Mouse (Mus musculus) heart, postnatal 10 days (tissue): ENCODE results near the gene Usp4. TPM values are rescaled to one million over a fixed set of nuclear protein-coding genes. Genes with fewer than 3 reads are reported as not detected.
"Not testable (repeated sequence)": the region's sequence is repeated elsewhere in the genome, so short reads cannot be mapped to it uniquely, and the experiment has no call there.

Experiments used
- DNase-seq, 2 experiments: peaks; one replicate each; pipeline ENCODE4 v3.0.0; 2021
- intact Hi-C: fragments of 180-260 bp; cut with DNase I; formaldehyde crosslinking; loops from one replicate; pipeline ENCODE4 v1.15.1; 2025
- total RNA-seq, 2 experiments: library from RNA; stranded (reverse); gene quantifications; 2 replicates each; pipeline ENCODE4 v1.2.3; 2021

Gene Usp4
- total RNA-seq = 10 to 100 TPM; 94.3 to 95.7 TPM

DNA sequence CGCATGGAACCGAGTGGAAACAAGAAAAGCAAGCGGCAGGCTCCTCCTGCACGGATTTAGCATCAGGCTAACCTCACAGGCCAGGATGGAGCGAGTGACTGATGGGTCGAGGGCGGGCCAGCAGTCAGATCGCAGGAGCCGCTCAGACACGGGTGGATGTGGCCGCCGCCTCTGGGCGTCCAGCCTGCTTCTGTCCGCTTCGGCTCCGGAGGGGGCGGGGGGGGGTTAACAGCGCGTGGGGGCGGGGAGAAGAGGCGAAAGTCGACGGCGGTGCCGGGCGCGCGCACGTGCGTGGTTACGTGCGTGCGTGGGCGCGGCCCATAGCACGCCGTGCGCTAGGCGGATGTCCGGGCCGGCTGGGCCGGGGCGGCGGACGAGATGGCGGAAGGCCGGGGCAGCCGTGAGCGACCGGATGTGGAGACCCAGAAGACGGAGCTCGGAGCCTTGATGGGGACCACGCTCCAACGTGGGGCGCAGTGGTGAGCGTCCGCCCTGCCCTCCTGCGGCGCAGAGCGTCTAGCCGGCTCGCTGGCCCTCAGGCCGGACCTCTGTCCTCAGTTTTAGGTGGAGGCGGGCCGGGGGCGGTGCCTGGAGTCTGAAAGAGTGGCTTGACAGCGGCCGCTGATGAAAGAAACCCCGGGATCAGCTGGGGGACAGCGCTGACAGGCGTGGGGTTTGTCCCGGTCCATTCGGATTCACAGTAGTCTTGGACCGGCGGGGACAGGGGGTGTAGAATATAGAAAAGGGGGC is at the start of gene Usp4:
Gene Usp4 (plus strand): TSS at position 314 of the 750 bp plus-strand sequence.
- DNase-seq = peak; percentile 91 to 92
- intact Hi-C loops = no loop called here

DNA sequence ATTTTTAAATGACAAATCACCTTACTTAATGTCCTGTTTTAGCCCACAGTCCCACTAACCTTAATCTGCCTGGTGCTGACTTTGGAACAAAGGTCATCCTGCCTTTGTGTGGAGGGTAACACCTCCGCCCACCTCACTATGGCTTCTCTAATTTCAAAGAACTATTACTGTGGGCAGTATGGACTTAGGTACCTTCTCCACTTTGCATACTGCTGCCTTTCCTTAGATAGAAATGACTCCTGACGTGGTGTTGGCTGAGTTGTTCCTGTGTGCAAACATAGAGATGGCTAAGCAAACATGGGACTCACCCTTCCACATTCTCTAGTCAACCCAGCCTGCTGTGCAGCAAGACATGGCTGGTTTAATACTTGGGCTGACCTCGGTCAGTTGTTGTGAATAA is 45.8 kb upstream of the Usp4 start:
- intact Hi-C loops = no loop called here
- no peak for DNase-seq

- intact Hi-C loops = no loop called here
- DNase-seq = peak in 1 of 2 experiments; percentile 27
Observed at GRCm38 (mm10) chr9:108304716-108305115, 42.9 kb upstream of the Usp4 start.

DNA sequence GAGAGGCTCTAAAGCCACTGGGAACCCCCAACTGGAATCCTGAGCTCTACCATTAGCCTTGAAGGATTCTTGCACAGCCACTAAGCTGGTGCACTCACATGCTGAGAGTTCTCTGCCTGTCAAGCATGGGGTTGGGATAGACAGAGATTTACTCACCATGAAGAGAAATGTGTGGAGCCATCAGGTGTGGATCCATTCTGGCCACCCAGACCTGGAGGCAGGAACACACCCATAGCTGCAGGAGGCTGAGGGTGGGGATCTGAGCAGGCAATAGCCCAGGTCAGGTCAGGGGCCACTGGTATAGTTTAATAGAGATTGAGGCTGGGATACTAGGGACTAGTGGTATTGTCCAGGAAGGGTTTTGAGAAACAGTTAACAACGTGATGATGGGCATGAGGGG is 42.5 kb upstream of the Usp4 start:
- DNase-seq = peak; percentile 32 to 34
- intact Hi-C loops = no loop called here

- DNase-seq = peak; percentile 99
- intact Hi-C loops = loop anchor here (2.0 kb wide), 1 partner anchor 33 kb away; the partner anchor contains the start of gene Gpx1
Observed at GRCm38 (mm10) chr9:108305629-108306520, 41.8 kb upstream of the Usp4 start, which contains the start of the genes Rhoa and Tcta. Rhoa (plus strand) TSS chr9:108306129. Tcta (minus strand) TSS chr9:108306160.

- peak; percentile 88 for DNase-seq
- intact Hi-C loops = loop anchor here (2.0 kb wide), 1 partner anchor 32 kb away; the partner anchor contains the start of gene Gpx1
Observed at GRCm38 (mm10) chr9:108306571-108306980, 41.1 kb upstream of the Usp4 start.

GRCm38 (mm10) chr9:108307021-108307807 is 40.4 kb upstream of the Usp4 start:
- no peak for DNase-seq
- intact Hi-C loops = loop anchor here (2.0 kb wide), 1 partner anchor 32 kb away; the partner anchor contains the start of gene Gpx1

GRCm38 (mm10) chr9:108308141-108308540 is 39.5 kb upstream of the Usp4 start:
- peak in 1 of 2 experiments; percentile 18 for DNase-seq
- intact Hi-C loops = loop anchor here (1.0 kb wide), 1 partner anchor 11 kb away; no protein-coding TSS in a partner anchor

DNA sequence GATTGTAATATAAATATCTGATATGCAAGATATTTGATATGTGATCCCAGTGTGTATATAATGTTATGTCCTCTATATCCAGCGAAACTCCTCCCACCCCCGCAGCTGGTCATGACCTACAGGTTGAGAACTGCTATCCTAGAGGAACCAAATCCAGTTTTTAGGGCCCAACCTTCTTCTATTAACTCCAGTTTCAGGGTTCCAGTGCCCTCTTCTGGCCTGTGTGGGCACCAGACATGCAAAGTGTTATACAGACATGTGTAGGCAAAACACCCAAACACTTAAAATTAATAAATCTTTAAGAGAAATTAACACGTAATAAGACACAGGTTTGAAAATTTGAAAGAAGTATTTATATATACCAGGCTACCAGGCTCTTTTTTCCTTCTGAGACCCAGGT is 30.1 kb upstream of the Usp4 start:
- peak in 1 of 2 experiments; percentile 24 for DNase-seq
- intact Hi-C loops = no loop called here

- no peak for DNase-seq
- intact Hi-C loops = no loop called here
Observed at GRCm38 (mm10) chr9:108318462-108318861, 29.2 kb upstream of the Usp4 start.

GRCm38 (mm10) chr9:108322054-108322453 is 25.6 kb upstream of the Usp4 start:
- intact Hi-C loops, DNase-seq: not testable (repeated sequence)

DNA sequence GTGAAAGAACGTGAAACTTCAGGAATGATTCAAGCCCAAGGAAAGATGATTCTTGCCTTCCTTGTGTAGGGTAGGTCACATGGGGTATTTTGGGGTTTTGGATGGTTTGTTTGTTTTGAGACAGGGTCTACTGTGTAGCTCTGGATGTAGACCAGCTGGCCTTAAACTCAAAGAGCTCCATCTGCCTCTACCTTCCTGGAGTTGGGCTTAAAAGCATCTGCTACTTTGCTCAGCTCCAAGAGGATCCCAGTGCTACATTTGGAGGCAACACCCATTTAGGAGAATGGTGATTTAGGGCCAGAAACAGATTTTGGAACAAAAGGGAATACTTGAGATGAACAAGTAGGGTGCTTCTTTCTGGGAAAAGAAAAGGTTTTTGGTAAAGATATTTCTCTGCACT is 22.9 kb upstream of the Usp4 start:
- DNase-seq = no peak
- intact Hi-C loops = no loop called here

- DNase-seq = no peak
- intact Hi-C loops = no loop called here
Observed at GRCm38 (mm10) chr9:108325811-108326210, 21.8 kb upstream of the Usp4 start.

GRCm38 (mm10) chr9:108337848-108338550 is 9.7 kb upstream of the Usp4 start:
- intact Hi-C loops = loop anchor here (2.0 kb wide), 1 partner anchor 31 kb away; the partner anchor contains the start of genes Rhoa and Tcta
- DNase-seq = no peak

DNA sequence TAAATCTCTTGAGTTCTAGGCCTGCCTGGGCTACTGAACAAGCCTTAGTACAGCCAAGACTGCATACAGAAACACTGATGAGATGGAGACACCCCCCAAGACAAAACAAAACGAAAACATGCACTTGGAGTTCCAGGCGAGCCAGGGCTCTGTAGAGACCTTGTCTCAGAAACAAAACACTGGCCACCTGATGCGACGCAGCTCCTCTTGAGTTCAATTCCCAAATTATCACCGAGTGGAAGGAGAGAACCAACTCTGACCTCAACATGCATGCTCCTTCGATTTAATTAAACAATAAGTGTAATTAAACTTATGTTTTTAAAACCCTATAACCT is 9.1 kb upstream of the Usp4 start:
- DNase-seq = peak in 1 of 2 experiments; percentile 27
- intact Hi-C loops = loop anchor here (2.0 kb wide), 1 partner anchor 32 kb away; the partner anchor contains the start of genes Rhoa and Tcta

DNA sequence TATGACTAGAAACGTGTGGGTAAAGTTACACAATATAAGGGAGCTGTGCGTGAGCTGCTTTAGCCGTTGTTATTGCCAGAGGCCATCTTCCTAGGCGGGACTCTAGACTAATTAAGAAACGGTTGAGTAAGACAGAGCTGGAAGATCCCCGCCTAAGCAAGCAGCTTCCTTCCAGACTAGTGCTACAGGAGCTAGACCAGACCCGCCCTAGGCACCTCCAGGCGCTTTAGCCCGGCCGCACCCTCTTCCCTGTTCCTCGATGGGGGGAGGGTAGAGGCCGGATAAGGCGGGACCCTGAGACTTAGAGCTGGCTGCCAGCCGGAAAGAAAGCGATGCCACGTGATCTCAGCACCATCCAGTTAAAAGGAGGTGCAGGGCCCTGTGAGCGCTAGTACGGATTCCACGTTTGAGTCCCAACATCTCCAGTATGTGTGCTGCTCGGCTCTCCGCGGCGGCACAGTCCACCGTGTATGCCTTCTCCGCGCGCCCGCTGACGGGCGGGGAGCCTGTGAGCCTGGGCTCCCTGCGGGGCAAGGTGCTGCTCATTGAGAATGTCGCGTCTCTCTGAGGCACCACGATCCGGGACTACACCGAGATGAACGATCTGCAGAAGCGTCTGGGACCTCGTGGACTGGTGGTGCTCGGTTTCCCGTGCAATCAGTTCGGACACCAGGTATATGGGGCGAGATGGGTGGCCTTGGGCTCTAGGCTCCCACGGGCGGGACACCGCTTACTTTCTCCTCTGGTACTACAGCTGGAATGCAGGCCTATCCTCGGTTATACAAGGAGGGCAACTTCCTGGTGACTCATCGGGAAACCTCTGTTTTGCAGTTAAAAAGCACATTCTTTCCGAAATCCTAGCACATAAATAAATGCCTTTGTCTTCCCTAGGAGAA is 8.5 kb upstream of the Usp4 start, which contains the start of gene Gpx1:
Gene Gpx1 (plus strand): TSS at position 18 of the 896 bp plus-strand sequence.
- intact Hi-C loops = loop anchor here (2.0 kb wide), 1 partner anchor 32 kb away; the partner anchor contains the start of genes Rhoa and Tcta
- DNase-seq = peak; percentile 94 to 95

DNA sequence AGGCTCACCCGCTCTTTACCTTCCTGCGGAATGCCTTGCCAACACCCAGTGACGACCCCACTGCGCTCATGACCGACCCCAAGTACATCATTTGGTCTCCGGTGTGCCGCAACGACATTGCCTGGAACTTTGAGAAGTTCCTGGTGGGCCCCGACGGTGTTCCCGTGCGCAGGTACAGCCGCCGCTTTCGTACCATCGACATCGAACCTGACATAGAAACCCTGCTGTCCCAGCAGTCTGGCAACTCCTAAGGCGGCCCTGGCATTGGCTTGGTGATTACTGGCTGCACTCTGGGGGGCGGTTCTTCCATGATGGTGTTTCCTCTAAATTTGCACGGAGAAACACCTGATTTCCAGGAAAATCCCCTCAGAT is 7.8 kb upstream of the Usp4 start:
- intact Hi-C loops = loop anchor here (2.0 kb wide), 1 partner anchor 33 kb away; the partner anchor contains the start of genes Rhoa and Tcta
- DNase-seq = peak; percentile 29 to 43
